Mouse (Mus musculus): ENCODE results near the gene Ccdc88b. TPM values are rescaled to one million over a fixed set of nuclear protein-coding genes. Genes with fewer than 3 reads are reported as not detected.
"Not testable (repeated sequence)": the region's sequence is repeated elsewhere in the genome, so short reads cannot be mapped to it uniquely, and the experiment has no call there.

Ccdc88b gene
- 1 to 10 TPM in 1 of 2 experiments, under 1 TPM in 1; 0.69 to 1.2 TPM for total RNA-seq (2021)

- DNase-seq = peak in 1 of 2 experiments; percentile 30
- intact Hi-C loops (cut with DNase I) = no loop called here
These were observed at the start of gene Ccdc88b for GRCm38 (mm10) chr19:6858031-6858430. TSS of gene Ccdc88b (minus strand) at chr19:6858211.

DNA sequence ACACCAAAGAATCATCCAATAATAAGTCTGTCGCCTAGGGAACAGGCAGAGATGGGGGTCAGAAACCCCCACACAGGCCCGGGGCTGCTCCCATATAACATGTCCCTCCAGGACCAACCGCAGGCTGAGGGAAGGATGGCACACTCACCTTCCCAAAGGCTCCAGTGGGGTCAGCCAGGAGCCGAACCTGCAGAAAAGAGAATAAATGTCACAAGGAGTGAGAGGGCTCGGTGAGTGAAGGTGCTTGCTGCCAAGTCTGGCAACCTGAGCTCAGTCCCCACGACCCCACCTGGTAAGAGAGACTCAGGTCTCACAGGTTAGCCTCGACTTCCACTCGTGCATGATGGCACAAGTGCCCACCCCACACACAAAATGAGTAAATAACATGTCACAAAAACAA is 49.1 kb upstream of the Ccdc88b start:
- intact Hi-C loops (cut with DNase I) = no loop called here

GRCm38 (mm10) chr19:6906199-6906598 is 48.2 kb upstream of the Ccdc88b start:
- intact Hi-C loops (cut with DNase I) = no loop called here
- DNase-seq = no peak

More for the DNA sequence above, 49.1 kb upstream of the Ccdc88b start:
- DNase-seq = no peak

GRCm38 (mm10) chr19:6905498-6906159 is 47.6 kb upstream of the Ccdc88b start:
- DNase-seq = no peak
- intact Hi-C loops (cut with DNase I) = no loop called here

- intact Hi-C loops (cut with DNase I) = no loop called here
These were observed 46.8 kb upstream of the Ccdc88b start for GRCm38 (mm10) chr19:6904846-6905245.

GRCm38 (mm10) chr19:6903031-6903430 is 45.0 kb upstream of the Ccdc88b start:
- intact Hi-C loops (cut with DNase I) = no loop called here
- DNase-seq = no peak

More at GRCm38 (mm10) chr19:6904846-6905245, 46.8 kb upstream of the Ccdc88b start:
- no peak for DNase-seq

DNA sequence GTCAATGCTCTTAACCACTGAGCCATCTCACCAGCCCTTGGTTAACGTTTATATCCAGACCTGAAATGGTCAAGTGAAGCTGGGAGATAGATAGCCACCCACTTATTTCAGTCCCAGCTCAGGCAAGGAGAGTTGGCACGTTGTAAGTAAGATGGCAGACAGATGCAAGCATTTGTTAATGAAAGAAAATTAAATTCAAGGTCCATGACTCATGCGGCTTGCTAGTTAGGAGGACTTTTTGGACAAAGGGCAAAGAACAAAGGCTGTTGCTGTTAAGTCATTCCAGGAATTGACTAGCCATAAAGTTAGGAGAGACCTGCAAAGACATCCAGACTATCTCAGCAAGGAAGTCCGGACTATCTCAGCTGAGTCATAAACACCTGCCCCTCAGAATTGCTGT is 41.6 kb upstream of the Ccdc88b start:
- no peak for DNase-seq
- intact Hi-C loops (cut with DNase I) = no loop called here

- intact Hi-C loops (cut with DNase I); DNase-seq: not testable (repeated sequence)
These were observed 37.7 kb upstream of the Ccdc88b start for GRCm38 (mm10) chr19:6895608-6896305.

DNA sequence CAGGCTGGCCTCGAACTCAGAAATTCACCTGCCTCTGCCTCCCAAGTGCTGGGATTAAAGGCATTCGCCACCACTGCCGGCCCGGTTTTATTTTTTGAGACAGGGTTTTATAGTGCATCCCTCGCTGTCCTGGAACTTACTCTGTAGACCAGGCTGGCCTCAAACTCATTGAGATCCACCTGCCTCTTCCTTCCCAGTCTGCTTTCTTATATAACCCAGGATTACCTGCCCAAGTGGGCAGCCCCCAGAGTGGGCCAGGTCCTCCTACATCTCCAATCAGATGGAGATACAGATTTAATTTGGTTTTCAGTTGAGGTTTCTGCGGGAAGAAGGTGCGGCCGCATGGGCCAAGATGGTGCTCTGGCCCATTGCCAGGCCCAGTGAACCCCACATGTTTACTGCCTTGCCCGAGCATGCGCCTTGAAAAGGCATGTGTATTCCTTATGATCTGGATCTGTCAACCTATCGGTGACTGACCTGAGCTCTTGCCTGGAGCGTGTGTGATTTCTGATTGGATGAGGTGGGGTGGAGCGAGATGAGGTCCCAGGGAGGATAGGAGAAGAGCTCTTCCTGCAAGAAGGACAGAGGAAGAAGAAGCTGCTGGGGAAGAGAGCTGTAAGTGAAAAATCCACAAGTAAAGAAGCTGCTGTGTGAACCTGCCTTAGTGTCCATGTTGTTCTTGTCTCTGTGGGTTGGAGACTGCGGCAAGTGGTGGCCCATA is 35.9 kb upstream of the Ccdc88b start:
- intact Hi-C loops (cut with DNase I) = no loop called here

DNA sequence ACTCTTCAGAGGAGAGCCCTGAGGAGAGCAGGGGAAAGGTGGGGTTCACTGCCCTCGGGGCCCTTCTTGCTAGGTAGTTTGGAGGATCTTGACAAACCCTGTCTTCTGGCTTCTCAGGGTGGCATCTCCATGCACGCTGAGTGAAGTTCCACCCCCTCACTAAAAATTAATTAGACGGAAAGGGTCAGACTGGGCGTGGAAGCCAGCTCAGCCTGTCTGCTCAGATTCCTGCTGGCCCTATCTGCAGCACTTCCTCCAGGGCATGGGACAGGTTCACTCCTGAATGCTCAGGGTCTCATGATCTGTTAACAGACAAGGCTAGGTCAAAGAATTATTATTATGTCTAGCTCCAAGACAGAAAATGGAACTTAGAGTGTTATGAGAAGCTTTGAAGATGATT is 34.5 kb upstream of the Ccdc88b start:
- no peak for DNase-seq
- intact Hi-C loops (cut with DNase I) = no loop called here

More for the DNA sequence above, 35.9 kb upstream of the Ccdc88b start:
- DNase-seq = no peak

DNA sequence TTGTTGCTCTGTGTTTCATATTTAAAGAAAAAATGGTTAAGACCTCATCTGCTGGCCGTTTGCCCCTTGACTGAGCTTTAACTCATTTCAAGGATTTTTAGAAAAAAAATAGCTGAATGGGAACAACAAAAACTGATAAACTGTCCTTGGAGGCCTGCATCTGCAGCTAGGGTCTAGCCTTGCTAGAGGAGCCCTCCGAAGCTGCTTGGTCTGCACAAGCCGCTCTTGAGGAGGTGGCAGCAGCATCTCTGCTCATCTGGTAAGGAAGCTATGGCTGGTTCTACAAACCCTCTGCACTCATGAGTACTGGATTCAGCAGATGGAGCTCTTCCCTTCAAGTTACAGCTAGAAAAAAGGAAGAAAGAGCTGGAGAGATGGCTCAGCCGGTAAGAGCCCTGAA is 20.0 kb upstream of the Ccdc88b start:
- intact Hi-C loops (cut with DNase I) = no loop called here
- DNase-seq = no peak

GRCm38 (mm10) chr19:6876799-6877198 is 18.8 kb upstream of the Ccdc88b start:
- no peak for DNase-seq
- intact Hi-C loops (cut with DNase I) = no loop called here

GRCm38 (mm10) chr19:6875834-6876233 is 17.8 kb upstream of the Ccdc88b start:
- intact Hi-C loops (cut with DNase I) = no loop called here
- DNase-seq = no peak

GRCm38 (mm10) chr19:6874257-6874656 is 16.2 kb upstream of the Ccdc88b start:
- no peak for DNase-seq
- intact Hi-C loops (cut with DNase I) = no loop called here

DNA sequence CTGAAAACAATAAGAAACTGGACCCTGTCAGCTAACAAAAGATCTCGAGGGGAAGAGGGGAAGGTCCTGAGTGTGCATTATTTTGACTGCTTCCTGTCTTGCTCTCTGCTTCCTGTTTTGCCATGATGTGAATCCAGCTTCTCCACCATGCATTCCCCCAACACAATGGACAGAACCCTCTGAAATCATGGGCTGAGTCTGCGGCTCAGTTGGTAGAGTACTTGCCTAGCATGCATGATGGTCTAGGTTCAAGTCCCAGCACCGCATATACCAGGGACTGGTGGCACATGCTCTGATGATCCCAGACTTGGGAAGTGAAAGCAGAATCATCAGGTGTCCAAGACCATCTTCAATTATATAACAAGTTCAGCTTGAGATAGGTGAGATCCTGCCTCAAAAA is 14.7 kb upstream of the Ccdc88b start:
- intact Hi-C loops (cut with DNase I) = no loop called here
- no peak for DNase-seq

DNA sequence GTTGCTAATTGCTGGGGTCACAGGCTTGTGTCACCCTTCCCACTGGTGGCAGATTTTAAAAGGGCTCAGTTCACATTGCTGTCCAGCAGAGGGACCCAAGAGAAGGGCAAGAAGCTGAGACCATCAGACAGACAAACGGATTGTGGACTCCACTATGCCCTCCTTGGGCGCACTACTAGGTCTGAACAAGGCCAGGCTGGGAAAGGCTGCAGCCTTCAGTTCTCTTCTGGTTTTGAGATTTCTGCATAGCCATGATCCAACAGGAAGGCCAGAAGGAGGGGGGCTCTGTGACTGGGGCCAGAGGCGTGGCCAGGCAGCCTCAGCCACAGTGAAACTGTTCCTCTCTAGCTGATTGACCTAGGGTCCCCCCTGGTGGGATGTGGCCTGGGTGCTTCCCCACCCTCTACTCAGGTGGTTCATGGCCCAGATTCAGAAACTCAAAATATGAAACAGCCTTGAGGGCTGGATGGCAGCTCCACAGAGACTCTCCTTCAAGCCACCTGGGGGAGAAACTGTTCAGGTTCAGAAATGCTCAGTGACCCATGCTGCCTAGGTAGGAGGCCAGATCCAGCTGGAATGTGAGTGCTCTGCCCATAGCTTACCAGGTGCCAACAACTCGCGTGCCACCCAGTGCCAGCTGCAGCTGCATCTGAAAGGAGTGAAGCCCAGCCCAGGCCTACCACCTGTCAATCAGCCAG is 13.7 kb upstream of the Ccdc88b start:
- intact Hi-C loops (cut with DNase I) = no loop called here
- DNase-seq = peak; percentile 28 to 48

- intact Hi-C loops (cut with DNase I) = no loop called here
- peak; percentile 66 to 69 for DNase-seq
These were observed 11.3 kb upstream of the Ccdc88b start for GRCm38 (mm10) chr19:6869355-6869754.

DNA sequence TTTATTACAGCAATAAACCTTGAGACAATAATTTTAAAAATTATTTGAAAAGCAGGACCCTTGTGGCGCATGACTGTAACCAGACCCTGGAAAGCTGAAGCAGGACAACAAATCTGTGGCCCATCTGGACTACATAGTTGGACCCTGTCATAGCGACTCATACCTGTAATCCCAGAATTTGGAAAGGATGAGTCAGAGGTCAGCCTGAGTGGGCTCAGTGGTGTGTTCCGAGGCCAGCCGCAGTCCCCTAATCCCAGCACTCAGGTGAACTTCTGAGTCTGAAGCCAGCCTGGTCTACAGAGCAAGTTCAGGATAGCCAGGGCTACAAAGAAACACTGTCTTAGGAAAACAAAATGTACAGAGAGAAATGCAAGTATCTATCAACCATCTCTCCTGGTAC is 3.4 kb upstream of the Ccdc88b start:
- intact Hi-C loops (cut with DNase I) = no loop called here
- no peak for DNase-seq

GRCm38 (mm10) chr19:6860706-6861105 is 2.7 kb upstream of the Ccdc88b start:
- intact Hi-C loops (cut with DNase I) = no loop called here
- DNase-seq = no peak

GRCm38 (mm10) chr19:6859971-6860370 is 2.0 kb upstream of the Ccdc88b start:
- intact Hi-C loops (cut with DNase I) = no loop called here
- DNase-seq = no peak

DNA sequence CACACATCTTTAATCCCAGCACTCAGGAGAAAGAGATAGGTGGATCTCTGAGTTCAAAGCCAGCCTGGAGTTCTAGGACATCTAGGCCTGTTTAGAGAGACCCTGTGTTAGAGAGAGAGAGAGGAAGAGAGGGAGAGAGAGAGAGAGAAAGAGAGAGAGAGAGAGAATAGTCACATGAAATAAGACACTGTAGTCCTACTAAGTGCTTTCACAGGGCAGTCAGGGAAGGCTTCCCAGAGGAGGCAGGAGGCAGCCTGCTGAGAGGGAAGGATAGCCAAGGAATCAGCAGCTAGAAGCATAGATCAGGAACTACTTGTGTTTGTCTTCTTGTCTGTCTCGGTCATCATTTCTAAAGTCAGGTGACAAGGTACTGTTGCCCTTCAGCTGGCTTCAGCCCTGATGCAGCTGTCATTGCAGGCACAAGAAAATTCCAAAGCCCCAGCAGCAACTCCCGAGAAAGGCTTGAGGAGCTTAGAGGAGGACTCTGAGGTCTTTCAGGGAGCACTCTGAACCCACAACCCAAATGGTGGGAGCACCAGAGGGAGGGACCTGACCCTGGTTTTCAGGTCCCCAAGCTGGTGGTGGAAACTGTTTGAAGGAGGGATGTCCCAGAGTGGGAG is 1.1 kb upstream of the Ccdc88b start:
- no peak for DNase-seq
- intact Hi-C loops (cut with DNase I) = no loop called here

Data from heart, postnatal 10 days (tissue).